Mouse (Mus musculus) brain, embryonic 14.5 days (tissue): ENCODE data around the gene Naa40. TPM values are rescaled to one million over a fixed set of nuclear protein-coding genes. Genes with fewer than 3 reads are reported as not detected.

ENCODE experiments used
- DNase-seq: peaks from one replicate; pipeline ENCODE4 v3.0.0-alpha.2; 2011; ENCODE audit warnings: low read depth
- CTCF ChIP-seq: fragments of 200-500 bp; IDR thresholded peaks from 2 replicates; pipeline ENCODE4 v1.5.1; 2012; ENCODE audit warnings: inconsistent platforms, mild to moderate bottlenecking, moderate library complexity, borderline replicate concordance; ENCODE audit not compliant: insufficient read depth, insufficient read length; ENCODE audit errors: extremely low read depth
- POLR2A ChIP-seq: fragments of 200-500 bp; IDR thresholded peaks from 2 replicates; pipeline ENCODE4 v1.6.1; 2012; ENCODE audit warnings: mild to moderate bottlenecking, inconsistent platforms, borderline replicate concordance; ENCODE audit not compliant: poor library complexity, insufficient read depth, insufficient read length, severe bottlenecking; ENCODE audit errors: extremely low read depth
- polyA plus RNA-seq: library from polyadenylated mRNA; depleted of rRNA; stranded (reverse); fragments of >200 nt; gene quantifications from 2 replicates; pipeline ENCODE4 v1.2.3, GENCODE M21; 2012

Naa40 gene
- polyA plus RNA-seq, 1 experiment = 74.8 TPM

GRCm38 (mm10) chr19:7261476-7261875, 20.5 kb upstream of the Naa40 start:
- DNase-seq = no peak
- TF ChIP-seq CTCF = no peak
- no peak for TF ChIP-seq POLR2A

DNA sequence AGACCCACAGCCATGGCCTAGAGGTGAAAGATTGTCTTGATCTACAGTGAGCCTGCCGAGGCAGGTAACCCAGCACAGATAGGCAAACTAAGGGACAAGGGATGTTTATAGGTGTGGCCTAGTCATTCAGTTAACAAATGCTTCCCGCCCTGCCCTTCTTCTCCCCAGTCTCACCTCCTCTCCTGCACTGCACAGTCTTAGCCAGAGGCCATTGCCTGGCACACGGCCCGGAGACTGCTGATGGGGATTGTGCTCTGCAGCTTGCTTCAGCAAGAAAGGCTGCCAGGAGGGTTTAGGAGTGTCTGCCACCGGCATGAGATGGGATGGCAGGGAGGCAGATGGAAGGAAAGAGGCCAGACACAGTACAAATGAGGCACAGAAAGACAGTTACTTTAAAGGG, 16.9 kb upstream of the Naa40 start:
- DNase-seq = peak; percentile 85
- TF ChIP-seq POLR2A = no peak
- TF ChIP-seq CTCF = no peak

DNA sequence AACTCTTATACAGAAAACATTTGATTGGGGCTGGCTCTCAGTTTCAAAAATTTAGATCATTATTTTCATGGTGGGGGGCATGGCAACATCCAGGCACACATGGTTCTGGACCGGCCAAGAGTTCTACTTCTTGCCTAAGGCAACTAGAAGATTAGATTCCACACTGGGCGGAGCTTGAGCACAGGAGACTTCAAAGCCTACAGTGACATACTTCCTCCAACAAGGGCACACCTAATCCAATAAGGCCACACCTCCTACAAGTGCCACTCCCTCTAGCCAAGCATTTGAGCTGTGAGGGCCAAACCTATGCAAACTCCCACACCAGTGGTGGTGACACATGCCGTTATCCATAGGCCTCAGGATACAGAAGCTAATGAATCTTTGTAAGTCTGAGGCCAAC, 5.0 kb upstream of the Naa40 start:
- no peak for DNase-seq
- TF ChIP-seq POLR2A (no peak), CTCF (no peak)

DNA sequence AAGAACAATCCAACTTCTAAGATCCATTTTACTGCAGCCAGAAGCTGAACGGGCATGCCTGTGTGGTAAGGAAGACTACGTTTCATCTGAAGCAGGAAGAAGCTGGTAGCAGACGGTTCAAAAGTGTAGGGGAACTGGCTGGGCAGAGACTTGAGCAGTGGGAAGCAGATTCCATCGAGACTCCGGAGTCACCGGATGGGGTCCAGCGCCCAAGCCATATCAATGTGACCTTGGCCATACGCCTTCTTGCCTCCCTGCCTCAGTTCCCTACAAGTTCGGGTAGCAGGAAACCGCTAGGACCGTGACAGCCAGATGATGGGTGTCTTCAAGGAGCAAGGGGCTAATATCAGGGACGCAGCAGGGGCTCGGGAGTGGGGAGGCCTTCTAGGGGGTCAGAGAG, 692 bp downstream of the Naa40 start:
- peak; percentile 8 for DNase-seq

GRCm38 (mm10) chr19:7239574-7239973, 1.4 kb downstream of the Naa40 start:
- DNase-seq = no peak
- TF ChIP-seq POLR2A (no peak), CTCF (no peak)

More for the DNA sequence above, 692 bp downstream of the Naa40 start:
- TF ChIP-seq POLR2A (no peak), CTCF (no peak)

- DNase-seq = no peak
- TF ChIP-seq CTCF (no peak), POLR2A (no peak)
Measured at GRCm38 (mm10) chr19:7236742-7237141, 4.2 kb downstream of the Naa40 start.

GRCm38 (mm10) chr19:7236011-7236410, 5.0 kb downstream of the Naa40 start:
- TF ChIP-seq CTCF (no peak), POLR2A (no peak)

DNA sequence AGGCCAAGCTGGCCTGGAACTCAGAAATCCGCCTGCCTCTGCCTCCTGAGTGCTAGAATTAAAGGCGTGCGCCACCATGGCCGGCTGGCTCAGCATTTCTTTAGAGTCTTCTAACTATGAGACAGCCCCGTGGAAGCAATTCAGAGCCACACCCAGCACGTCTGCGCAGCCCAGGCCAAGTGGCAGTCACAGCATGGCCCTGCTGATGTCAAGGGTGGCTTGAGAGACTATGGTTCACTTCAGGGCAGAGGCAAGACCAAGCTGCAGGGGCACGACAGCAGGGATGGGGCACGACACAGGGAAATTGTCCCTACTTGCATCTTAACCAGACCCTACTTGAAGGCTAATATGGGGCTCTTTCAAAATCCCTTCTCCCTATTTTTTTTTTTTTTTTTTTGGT, 5.5 kb downstream of the Naa40 start:
- TF ChIP-seq POLR2A = no peak
- no peak for TF ChIP-seq CTCF
- DNase-seq = no peak

More at GRCm38 (mm10) chr19:7236011-7236410, 5.0 kb downstream of the Naa40 start:
- DNase-seq = no peak

DNA sequence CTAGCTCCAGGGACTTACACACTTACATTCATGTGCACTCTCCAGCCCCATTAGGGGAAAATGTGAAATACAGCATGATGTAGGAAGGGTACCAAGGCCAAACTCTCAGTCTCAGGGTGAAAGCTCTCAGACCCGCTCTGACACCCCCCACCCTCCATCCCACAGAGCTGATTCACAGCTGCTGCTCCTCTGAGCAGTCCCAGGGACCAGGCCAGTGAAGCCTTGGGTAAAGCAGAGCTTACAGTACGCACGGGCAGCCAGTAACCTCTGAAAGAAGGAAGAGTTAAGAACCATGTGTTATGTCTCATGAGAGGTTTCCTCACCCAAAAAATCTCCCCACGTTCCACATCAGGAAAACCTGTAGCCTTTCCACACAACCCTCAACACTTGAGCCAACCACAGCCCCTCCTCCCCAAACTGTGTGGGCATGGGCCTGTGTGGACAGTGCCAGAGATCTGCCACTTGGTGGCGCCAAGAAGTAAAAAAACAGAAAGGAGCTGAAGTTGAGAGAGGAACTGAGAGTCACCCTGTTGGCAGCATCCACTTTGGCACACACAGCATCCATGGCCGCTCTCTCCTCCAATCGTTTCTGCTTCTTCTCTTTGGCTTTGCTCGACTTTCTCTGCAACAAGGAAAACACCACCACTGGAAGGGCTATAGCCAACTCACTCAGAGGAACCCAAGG, 6.3 kb downstream of the Naa40 start:
- peak; percentile 90 for DNase-seq
- peak; percentile 84 for TF ChIP-seq CTCF
- no peak for TF ChIP-seq POLR2A

DNA sequence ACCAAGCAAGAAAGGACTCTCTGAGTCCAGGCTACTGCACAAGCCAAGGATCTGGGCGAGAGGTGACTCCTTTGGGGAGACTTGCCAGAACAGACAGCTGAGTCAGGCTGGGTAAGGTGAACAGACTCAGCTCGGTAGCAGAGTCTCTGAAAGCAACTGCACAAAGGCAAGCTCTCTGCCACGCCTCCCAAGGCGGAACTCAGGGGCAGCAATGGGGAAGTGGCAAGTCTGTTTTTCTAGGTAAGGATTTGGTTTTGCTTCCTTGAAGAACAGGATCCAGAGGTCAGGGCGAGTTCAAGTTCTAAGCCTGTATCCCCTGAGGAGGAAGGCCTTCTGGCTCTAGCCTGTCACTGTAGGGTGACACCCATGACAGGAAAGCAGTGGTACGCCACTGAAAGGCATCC, 14.5 kb downstream of the Naa40 start:
- DNase-seq = no peak
- TF ChIP-seq CTCF (no peak), POLR2A (no peak)

- no peak for TF ChIP-seq CTCF
- no peak for TF ChIP-seq POLR2A
- DNase-seq = no peak
Measured at GRCm38 (mm10) chr19:7225096-7225690, 15.8 kb downstream of the Naa40 start.

DNA sequence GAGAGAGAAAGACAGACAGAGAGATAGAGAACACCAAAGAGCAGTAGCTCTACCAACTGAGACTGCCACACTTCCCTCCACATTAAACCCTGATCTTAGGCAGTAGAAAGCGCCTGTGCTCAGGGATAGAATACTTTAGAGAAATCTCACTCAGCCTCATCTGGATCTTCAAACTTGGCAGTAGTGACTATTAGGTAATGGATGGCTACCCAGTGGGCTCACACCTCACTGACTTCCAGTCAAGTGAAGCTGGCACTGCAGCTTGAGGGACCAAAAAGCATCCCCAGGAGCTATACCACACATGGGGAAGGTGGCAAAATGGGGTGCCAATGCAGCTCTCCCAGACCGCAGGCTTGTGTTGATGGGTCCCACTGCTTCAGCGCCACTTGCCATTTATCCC, 16.7 kb downstream of the Naa40 start:
- TF ChIP-seq POLR2A (no peak), CTCF (no peak)
- DNase-seq = no peak
